Mouse (Mus musculus): ENCODE results near the gene Btbd10. TPM values are rescaled to one million over a fixed set of nuclear protein-coding genes. Genes with fewer than 3 reads are reported as not detected.
A peak's percentile ranks its signal among the peaks of the same experiment; 100 is the strongest.

Gene Btbd10
- polyA plus RNA-seq, 1 experiment from 2014 or later: 5.2 TPM

DNA sequence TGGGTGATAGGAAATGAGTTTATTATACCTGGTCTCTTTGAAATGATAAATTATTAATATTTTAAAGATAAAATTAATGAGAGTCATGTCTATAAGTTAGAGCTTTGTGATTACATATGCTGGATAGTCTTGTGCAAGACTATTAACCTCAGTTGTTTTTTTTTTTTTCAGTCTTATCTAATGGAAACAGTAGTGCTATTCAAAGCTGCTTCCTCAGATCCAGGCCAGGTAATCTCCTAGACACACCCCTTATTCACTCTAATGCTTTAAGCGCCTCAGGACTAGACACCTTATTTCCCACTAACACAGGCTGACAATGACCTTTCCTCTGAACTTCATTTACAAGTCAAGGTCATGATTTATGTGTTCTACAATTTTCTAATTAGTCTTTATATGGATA is 20.1 kb downstream of the Btbd10 start:
- no peaks in the 10 kb centered on the region for H3K27me3 ChIP-seq (ENCODE audit: insufficient read depth, low read length)
- no peaks in the 10 kb centered on the region for H3K4me1 ChIP-seq (ENCODE audit: insufficient read depth)
- H3K36me3 ChIP-seq (replicated peaks; ENCODE audit: insufficient read depth, low read length): no peaks in the 10 kb centered on the region
- H3K27ac ChIP-seq (ENCODE audit: low read depth): no peak overlapping the region
- peak; percentile 44; the same call in 1 of the 2 replicates for ATAC-seq
- no peak for DNase-seq
- no peak overlapping the region for H3K4me2 ChIP-seq (ENCODE audit: low read depth, low read length)
- WGBS (ENCODE audit: insufficient replicate concordance): 55% methylated on average over 1 of the region's 1 CpGs
- H3K9me3 ChIP-seq (ENCODE audit: low read length): no peaks in the 10 kb centered on the region
- TF ChIP-seq CTCF (IDR thresholded peaks at IDR 0.05; ENCODE audit: low read depth) (no peak), EP300 (IDR thresholded peaks at IDR 0.05; ENCODE audit: low read depth) (no peak)
- no peak overlapping the region for H3K4me3 ChIP-seq (ENCODE audit: low read depth, low read length)
- H3K9ac ChIP-seq (replicated peaks): no peak overlapping the region

DNA sequence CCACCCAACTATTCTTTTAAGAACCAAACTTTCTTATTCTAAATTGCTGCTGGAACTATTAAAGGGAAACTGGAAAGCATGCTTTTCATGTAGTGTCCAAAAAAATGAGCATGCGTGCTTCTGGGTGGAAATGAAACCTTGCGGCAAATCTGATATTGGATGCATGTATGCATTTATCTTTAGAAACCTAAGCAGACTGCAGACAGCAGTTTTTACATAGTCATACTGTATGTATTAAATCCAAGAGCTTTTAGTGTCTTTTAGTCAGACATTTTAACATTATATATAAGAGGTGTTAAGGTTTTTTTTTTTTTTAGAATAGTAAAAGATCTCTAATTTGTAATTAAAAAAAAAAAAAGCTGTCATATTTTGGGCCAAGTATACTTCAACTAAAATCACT is 21.5 kb downstream of the Btbd10 start:
- H3K27ac ChIP-seq (ENCODE audit: low read depth): no peak overlapping the region
- no peaks in the 10 kb centered on the region for H3K36me3 ChIP-seq (replicated peaks; ENCODE audit: insufficient read depth, low read length)
- no peak overlapping the region for H3K4me3 ChIP-seq (ENCODE audit: low read depth, low read length)
- H3K9ac ChIP-seq (replicated peaks): no peak overlapping the region
- no peaks in the 10 kb centered on the region for H3K9me3 ChIP-seq (ENCODE audit: low read length)
- DNase-seq: no peak
- no peak overlapping the region for H3K4me2 ChIP-seq (ENCODE audit: low read depth, low read length)
- H3K4me1 ChIP-seq (ENCODE audit: insufficient read depth): no peaks in the 10 kb centered on the region
- TF ChIP-seq CTCF (IDR thresholded peaks at IDR 0.05; ENCODE audit: low read depth) (no peak), EP300 (IDR thresholded peaks at IDR 0.05; ENCODE audit: low read depth) (no peak)
- WGBS (ENCODE audit: insufficient replicate concordance): 90% methylated on average over 2 of the region's 2 CpGs
- H3K27me3 ChIP-seq (ENCODE audit: insufficient read depth, low read length): no peaks in the 10 kb centered on the region
- ATAC-seq: no peak

DNA sequence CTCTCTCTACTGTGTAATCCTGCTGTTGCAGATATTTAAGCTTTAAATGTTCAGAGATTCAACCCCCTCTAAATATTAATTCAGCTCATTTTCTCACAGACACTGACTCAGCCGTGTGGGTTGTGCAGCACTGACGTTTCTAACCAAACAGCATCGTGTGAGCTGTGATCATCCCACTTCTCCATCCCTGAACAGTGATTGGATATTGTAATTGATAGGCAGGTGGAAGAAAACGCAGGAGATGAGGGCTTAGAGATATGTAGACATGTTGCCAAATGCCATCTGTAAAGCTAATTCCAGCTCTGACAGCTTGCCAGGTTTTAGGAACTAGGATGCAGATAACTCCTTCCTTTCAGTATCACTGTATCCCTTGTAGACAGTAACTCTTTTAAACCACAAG is 21.9 kb downstream of the Btbd10 start:
- no peak overlapping the region for H3K4me2 ChIP-seq (ENCODE audit: low read depth, low read length)
- no peak overlapping the region for H3K27ac ChIP-seq (ENCODE audit: low read depth)
- ATAC-seq: no peak
- no peak overlapping the region for H3K4me3 ChIP-seq (ENCODE audit: low read depth, low read length)
- DNase-seq: no peak
- no peaks in the 10 kb centered on the region for H3K27me3 ChIP-seq (ENCODE audit: insufficient read depth, low read length)
- no peak overlapping the region for H3K9ac ChIP-seq (replicated peaks)
- H3K36me3 ChIP-seq (replicated peaks; ENCODE audit: insufficient read depth, low read length): no peaks in the 10 kb centered on the region
- 53% methylated on average over 4 of the region's 4 CpGs for WGBS (ENCODE audit: insufficient replicate concordance)
- TF ChIP-seq CTCF (IDR thresholded peaks at IDR 0.05; ENCODE audit: low read depth) (no peak), EP300 (IDR thresholded peaks at IDR 0.05; ENCODE audit: low read depth) (no peak)
- H3K4me1 ChIP-seq (ENCODE audit: insufficient read depth): no peaks in the 10 kb centered on the region
- no peaks in the 10 kb centered on the region for H3K9me3 ChIP-seq (ENCODE audit: low read length)

DNA sequence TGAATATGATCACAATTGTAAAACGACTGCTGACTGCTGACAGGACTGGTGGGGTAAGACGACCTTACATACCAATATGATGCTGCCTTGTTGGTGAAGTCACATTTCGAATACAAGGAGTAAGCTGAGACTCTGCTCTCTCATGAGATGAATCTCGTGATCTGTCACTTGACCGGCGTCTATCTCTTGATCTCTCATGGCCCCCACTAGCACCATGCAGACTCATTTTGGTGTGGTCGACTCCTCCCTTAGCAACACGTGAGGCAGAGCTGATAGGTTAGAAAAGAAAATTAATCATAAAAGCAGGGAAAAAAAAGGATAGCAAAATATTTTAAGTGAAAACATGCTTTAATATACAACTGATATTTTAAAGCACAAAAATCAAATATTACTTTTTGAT is 33.9 kb downstream of the Btbd10 start:
- H3K27ac ChIP-seq (ENCODE audit: low read depth): no peak overlapping the region

DNA sequence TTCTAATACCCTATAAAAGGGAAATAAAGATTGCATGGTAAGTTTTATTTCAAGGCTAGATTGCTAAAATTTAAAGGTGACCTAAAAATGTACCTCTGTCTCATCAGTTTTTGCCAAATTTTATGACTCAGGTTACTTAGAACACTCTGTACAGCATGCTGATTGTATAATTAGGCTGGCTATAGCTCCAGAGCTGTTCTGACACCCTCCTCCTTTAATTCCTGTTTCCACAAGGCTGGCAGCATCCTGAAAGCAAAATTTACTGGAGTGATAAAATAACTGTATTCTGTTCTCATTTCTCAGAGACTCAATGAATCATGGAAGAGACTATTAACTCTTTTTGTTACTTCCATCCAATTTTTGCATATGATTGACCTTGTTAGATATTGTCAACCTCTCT is 35.2 kb downstream of the Btbd10 start:
- no peak overlapping the region for H3K4me2 ChIP-seq (ENCODE audit: low read depth, low read length)
- no peak for DNase-seq

More for the DNA sequence above, 33.9 kb downstream of the Btbd10 start:
- Histone ChIP-seq H3K4me3 (ENCODE audit: low read depth, low read length) (no peak overlapping the region), H3K4me2 (ENCODE audit: low read depth, low read length) (no peak overlapping the region), H3K27me3 (ENCODE audit: insufficient read depth, low read length) (no peaks in the 10 kb centered on the region), H3K9ac (replicated peaks) (no peak overlapping the region), H3K36me3 (replicated peaks; ENCODE audit: insufficient read depth, low read length) (no peaks in the 10 kb centered on the region), H3K9me3 (ENCODE audit: low read length) (no peaks in the 10 kb centered on the region), H3K4me1 (ENCODE audit: insufficient read depth) (no peaks in the 10 kb centered on the region)
- WGBS (ENCODE audit: insufficient replicate concordance): 77% methylated on average over 8 of the region's 8 CpGs
- DNase-seq (no peak), ATAC-seq (no peak)
- TF ChIP-seq EP300 (IDR thresholded peaks at IDR 0.05; ENCODE audit: low read depth) (no peak), CTCF (IDR thresholded peaks at IDR 0.05; ENCODE audit: low read depth) (no peak)

DNA sequence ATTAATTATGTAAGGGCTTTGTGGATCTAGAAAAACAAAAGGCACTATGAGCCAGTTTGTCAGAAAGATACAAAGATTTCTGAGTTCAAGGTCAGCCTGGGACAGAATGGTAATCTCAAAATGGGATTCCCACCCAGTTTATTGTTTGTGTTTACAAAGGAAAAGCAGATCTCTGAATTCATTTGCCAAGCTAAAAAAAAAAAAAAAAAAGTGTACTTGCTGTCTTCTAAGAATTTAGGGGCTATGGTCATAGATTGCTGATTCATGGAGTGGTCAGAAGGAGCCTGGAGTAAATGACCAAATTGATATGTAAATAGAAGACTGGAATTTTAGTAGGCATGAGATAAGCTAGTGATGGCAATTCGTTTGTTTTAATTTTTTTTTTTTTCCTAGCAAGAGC is 49.1 kb downstream of the Btbd10 start:
- WGBS (ENCODE audit: insufficient replicate concordance): 49% methylated on average over 1 of the region's 1 CpGs
- Histone ChIP-seq H3K4me2 (ENCODE audit: low read depth, low read length) (no peak overlapping the region), H3K9ac (replicated peaks) (no peak overlapping the region), H3K27me3 (ENCODE audit: insufficient read depth, low read length) (no peaks in the 10 kb centered on the region), H3K4me3 (ENCODE audit: low read depth, low read length) (no peak overlapping the region), H3K27ac (ENCODE audit: low read depth) (no peak overlapping the region), H3K4me1 (ENCODE audit: insufficient read depth) (no peaks in the 10 kb centered on the region), H3K9me3 (ENCODE audit: low read length) (no peaks in the 10 kb centered on the region), H3K36me3 (replicated peaks; ENCODE audit: insufficient read depth, low read length) (peaks cover 17% of the 10 kb centered on the region; the same call in 1 of the 2 replicates)
- DNase-seq (no peak), ATAC-seq (no peak)
- TF ChIP-seq EP300 (IDR thresholded peaks at IDR 0.05; ENCODE audit: low read depth) (no peak), CTCF (IDR thresholded peaks at IDR 0.05; ENCODE audit: low read depth) (no peak)

More for the DNA sequence above, 35.2 kb downstream of the Btbd10 start:
- Histone ChIP-seq H3K36me3 (replicated peaks; ENCODE audit: insufficient read depth, low read length) (no peaks in the 10 kb centered on the region), H3K27me3 (ENCODE audit: insufficient read depth, low read length) (no peaks in the 10 kb centered on the region), H3K4me1 (ENCODE audit: insufficient read depth) (no peaks in the 10 kb centered on the region), H3K4me3 (ENCODE audit: low read depth, low read length) (no peak overlapping the region), H3K27ac (ENCODE audit: low read depth) (no peak overlapping the region), H3K9ac (replicated peaks) (no peak overlapping the region), H3K9me3 (ENCODE audit: low read length) (no peaks in the 10 kb centered on the region)
- TF ChIP-seq CTCF (IDR thresholded peaks at IDR 0.05; ENCODE audit: low read depth) (no peak), EP300 (IDR thresholded peaks at IDR 0.05; ENCODE audit: low read depth) (no peak)
- ATAC-seq: no peak

DNA sequence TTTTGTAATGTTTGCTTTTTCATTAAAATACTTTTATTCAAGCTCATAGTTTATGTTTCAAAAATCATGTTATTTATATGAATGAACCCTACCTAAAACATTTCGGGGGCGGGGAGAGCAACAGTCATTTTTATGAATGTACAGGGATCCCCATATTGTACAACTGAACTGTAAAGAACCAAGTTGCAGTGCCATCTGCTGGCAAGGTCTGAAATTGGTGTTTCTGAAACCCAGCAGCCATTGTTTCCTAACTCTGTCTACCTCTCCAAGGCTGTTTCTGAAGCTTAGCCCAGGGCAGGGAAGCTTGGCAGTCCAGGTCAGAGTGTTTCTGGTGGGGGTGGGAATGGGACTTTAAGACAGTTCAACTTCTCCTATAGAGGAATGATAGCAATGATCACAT is 57.4 kb downstream of the Btbd10 start:
- DNase-seq (peak; percentile 65), ATAC-seq (no peak)
- Histone ChIP-seq H3K9me3 (ENCODE audit: low read length) (no peaks in the 10 kb centered on the region), H3K27me3 (ENCODE audit: insufficient read depth, low read length) (no peaks in the 10 kb centered on the region), H3K27ac (ENCODE audit: low read depth) (no peak overlapping the region), H3K36me3 (replicated peaks; ENCODE audit: insufficient read depth, low read length) (peaks cover 34% of the 10 kb centered on the region), H3K4me1 (ENCODE audit: insufficient read depth) (no peaks in the 10 kb centered on the region), H3K9ac (replicated peaks) (no peak overlapping the region), H3K4me2 (ENCODE audit: low read depth, low read length) (no peak overlapping the region), H3K4me3 (ENCODE audit: low read depth, low read length) (no peak overlapping the region)
- 33% methylated on average over 2 of the region's 2 CpGs for WGBS (ENCODE audit: insufficient replicate concordance)
- TF ChIP-seq EP300 (IDR thresholded peaks at IDR 0.05; ENCODE audit: low read depth) (no peak), CTCF (IDR thresholded peaks at IDR 0.05; ENCODE audit: low read depth) (peak; percentile 73)

Measured in liver, postnatal 0 days (tissue).